Mouse (Mus musculus): Measurements from ENCODE around the gene Rhbdf2. TPM values are rescaled to one million over a fixed set of nuclear protein-coding genes. Genes with fewer than 3 reads are reported as not detected.
"Not testable (repeated sequence)": the region's sequence is repeated elsewhere in the genome, so short reads cannot be mapped to it uniquely, and the experiment has no call there.

The Rhbdf2 gene
- polyA plus RNA-seq, 1 experiment from 2014 or later, result 10.8 TPM

GRCm38 (mm10) chr11:116641168-116641567, 14.3 kb upstream of the Rhbdf2 start:
- Histone ChIP-seq H3K27me3 (replicated peaks; ENCODE audit: control insufficient read depth, insufficient read depth, low read length) (no peaks in the 10 kb centered on the region), H3K9me3 (ENCODE audit: control insufficient read depth, low read length) (no peaks in the 10 kb centered on the region), H3K4me1 (ENCODE audit: control insufficient read depth, insufficient read depth, low read length) (peaks cover 7% of the 10 kb centered on the region; the same call in 1 of the 2 replicates), H3K27ac (ENCODE audit: low read length) (no peak overlapping the region), H3K9ac (ENCODE audit: low read depth, low read length) (no peak overlapping the region), H3K4me2 (ENCODE audit: low read depth, low read length) (no peak overlapping the region), H3K36me3 (ENCODE audit: control insufficient read depth, insufficient read depth, low read length) (no peaks in the 10 kb centered on the region), H3K4me3 (ENCODE audit: low read length) (no peak overlapping the region)
- ATAC-seq, result no peak
- WGBS, result 46% methylated on average over 5 of the region's 5 CpGs

- not testable (repeated sequence) for H3K9me3 ChIP-seq (ENCODE audit: control insufficient read depth, low read length); H3K27me3 ChIP-seq (replicated peaks; ENCODE audit: control insufficient read depth, insufficient read depth, low read length); H3K27ac ChIP-seq (ENCODE audit: low read length); ATAC-seq; H3K4me3 ChIP-seq (ENCODE audit: low read length); H3K36me3 ChIP-seq (ENCODE audit: control insufficient read depth, insufficient read depth, low read length); H3K4me2 ChIP-seq (ENCODE audit: low read depth, low read length); H3K4me1 ChIP-seq (ENCODE audit: control insufficient read depth, insufficient read depth, low read length); H3K9ac ChIP-seq (ENCODE audit: low read depth, low read length)
- 73% methylated on average over 8 of the region's 8 CpGs for WGBS
Observed at GRCm38 (mm10) chr11:116636607-116637006, 9.8 kb upstream of the Rhbdf2 start.

GRCm38 (mm10) chr11:116632962-116633361, 6.1 kb upstream of the Rhbdf2 start:
- ATAC-seq, result no peak
- H3K27ac ChIP-seq (ENCODE audit: low read length), result no peak overlapping the region
- no peaks in the 10 kb centered on the region for H3K27me3 ChIP-seq (replicated peaks; ENCODE audit: control insufficient read depth, insufficient read depth, low read length)
- WGBS, result 80% methylated on average over 10 of the region's 10 CpGs
- H3K36me3 ChIP-seq (ENCODE audit: control insufficient read depth, insufficient read depth, low read length), result no peaks in the 10 kb centered on the region
- H3K4me3 ChIP-seq (ENCODE audit: low read length), result no peak overlapping the region
- H3K9ac ChIP-seq (ENCODE audit: low read depth, low read length), result no peak overlapping the region
- H3K4me1 ChIP-seq (ENCODE audit: control insufficient read depth, insufficient read depth, low read length), result no peaks in the 10 kb centered on the region
- no peak overlapping the region for H3K4me2 ChIP-seq (ENCODE audit: low read depth, low read length)
- no peaks in the 10 kb centered on the region for H3K9me3 ChIP-seq (ENCODE audit: control insufficient read depth, low read length)

GRCm38 (mm10) chr11:116630171-116630965, 3.5 kb upstream of the Rhbdf2 start:
- Histone ChIP-seq H3K9ac (ENCODE audit: low read depth, low read length) (no peak overlapping the region), H3K27me3 (replicated peaks; ENCODE audit: control insufficient read depth, insufficient read depth, low read length) (no peaks in the 10 kb centered on the region), H3K4me3 (ENCODE audit: low read length) (no peak overlapping the region), H3K27ac (ENCODE audit: low read length) (no peak overlapping the region), H3K9me3 (ENCODE audit: control insufficient read depth, low read length) (no peaks in the 10 kb centered on the region), H3K4me1 (ENCODE audit: control insufficient read depth, insufficient read depth, low read length) (no peaks in the 10 kb centered on the region), H3K4me2 (ENCODE audit: low read depth, low read length) (no peak overlapping the region), H3K36me3 (ENCODE audit: control insufficient read depth, insufficient read depth, low read length) (no peaks in the 10 kb centered on the region)
- no peak for ATAC-seq
- 50% methylated on average over 12 of the region's 12 CpGs for WGBS

GRCm38 (mm10) chr11:116629472-116629871, 2.7 kb upstream of the Rhbdf2 start:
- Histone ChIP-seq H3K27ac (ENCODE audit: low read length) (no peak overlapping the region), H3K9ac (ENCODE audit: low read depth, low read length) (no peak overlapping the region), H3K36me3 (ENCODE audit: control insufficient read depth, insufficient read depth, low read length) (no peaks in the 10 kb centered on the region), H3K9me3 (ENCODE audit: control insufficient read depth, low read length) (no peaks in the 10 kb centered on the region), H3K4me1 (ENCODE audit: control insufficient read depth, insufficient read depth, low read length) (peaks cover 3% of the 10 kb centered on the region), H3K27me3 (replicated peaks; ENCODE audit: control insufficient read depth, insufficient read depth, low read length) (no peaks in the 10 kb centered on the region), H3K4me2 (ENCODE audit: low read depth, low read length) (no peak overlapping the region), H3K4me3 (ENCODE audit: low read length) (no peak overlapping the region)
- 90% methylated on average over 6 of the region's 6 CpGs for WGBS
- ATAC-seq, result no peak

GRCm38 (mm10) chr11:116628712-116629111, 1.9 kb upstream of the Rhbdf2 start:
- no peak overlapping the region for H3K4me3 ChIP-seq (ENCODE audit: low read length)
- WGBS, result 60% methylated on average over 9 of the region's 9 CpGs
- H3K4me1 ChIP-seq (ENCODE audit: control insufficient read depth, insufficient read depth, low read length), result peaks cover 6% of the 10 kb centered on the region
- H3K36me3 ChIP-seq (ENCODE audit: control insufficient read depth, insufficient read depth, low read length), result no peaks in the 10 kb centered on the region
- no peak overlapping the region for H3K4me2 ChIP-seq (ENCODE audit: low read depth, low read length)
- no peak overlapping the region for H3K9ac ChIP-seq (ENCODE audit: low read depth, low read length)
- no peak overlapping the region for H3K27ac ChIP-seq (ENCODE audit: low read length)
- no peaks in the 10 kb centered on the region for H3K27me3 ChIP-seq (replicated peaks; ENCODE audit: control insufficient read depth, insufficient read depth, low read length)
- ATAC-seq, result no peak
- no peaks in the 10 kb centered on the region for H3K9me3 ChIP-seq (ENCODE audit: control insufficient read depth, low read length)

- no peak overlapping the region for H3K4me2 ChIP-seq (ENCODE audit: low read depth, low read length)
- no peaks in the 10 kb centered on the region for H3K27me3 ChIP-seq (replicated peaks; ENCODE audit: control insufficient read depth, insufficient read depth, low read length)
- no peak overlapping the region for H3K27ac ChIP-seq (ENCODE audit: low read length)
- peaks cover 19% of the 10 kb centered on the region for H3K4me1 ChIP-seq (ENCODE audit: control insufficient read depth, insufficient read depth, low read length)
- WGBS, result 37% methylated on average over 10 of the region's 10 CpGs
- H3K9ac ChIP-seq (ENCODE audit: low read depth, low read length), result no peak overlapping the region
- H3K4me3 ChIP-seq (ENCODE audit: low read length), result no peak overlapping the region
- no peaks in the 10 kb centered on the region for H3K36me3 ChIP-seq (ENCODE audit: control insufficient read depth, insufficient read depth, low read length)
- H3K9me3 ChIP-seq (ENCODE audit: control insufficient read depth, low read length), result no peaks in the 10 kb centered on the region
- ATAC-seq, result no peak
Observed at GRCm38 (mm10) chr11:116627072-116628020, 527 bp upstream of the Rhbdf2 start.

- H3K27me3 ChIP-seq (replicated peaks; ENCODE audit: control insufficient read depth, insufficient read depth, low read length), result no peaks in the 10 kb centered on the region
- H3K4me3 ChIP-seq (ENCODE audit: low read length), result no peak overlapping the region
- no peaks in the 10 kb centered on the region for H3K9me3 ChIP-seq (ENCODE audit: control insufficient read depth, low read length)
- H3K27ac ChIP-seq (ENCODE audit: low read length), result no peak overlapping the region
- peaks cover 38% of the 10 kb centered on the region for H3K4me1 ChIP-seq (ENCODE audit: control insufficient read depth, insufficient read depth, low read length)
- no peaks in the 10 kb centered on the region for H3K36me3 ChIP-seq (ENCODE audit: control insufficient read depth, insufficient read depth, low read length)
- ATAC-seq, result no peak
- H3K4me2 ChIP-seq (ENCODE audit: low read depth, low read length), result no peak overlapping the region
- no peak overlapping the region for H3K9ac ChIP-seq (ENCODE audit: low read depth, low read length)
- 74% methylated on average over 17 of the region's 17 CpGs for WGBS
Observed at GRCm38 (mm10) chr11:116625081-116626000, 1.5 kb downstream of the Rhbdf2 start.

All from intestine, embryonic 16.5 days (tissue).